Mouse (Mus musculus) C2C12 (cell line): ENCODE data around the gene Tiam1.

Source experiments
- CEBPB ChIP-seq: IDR thresholded peaks from one replicate; pipeline ENCODE4 v1.6.1; 2011; ENCODE audit warnings: low read depth, mild to moderate bottlenecking, control low read depth, moderate library complexity
- CTCF ChIP-seq: IDR thresholded peaks from one replicate; pipeline ENCODE4 v1.5.1; 2011; ENCODE audit not compliant: control insufficient read depth, insufficient read depth, insufficient read length
- MAX ChIP-seq: IDR thresholded peaks from one replicate; pipeline ENCODE4 v1.6.1; 2011; ENCODE audit warnings: mild to moderate bottlenecking, control low read depth
- MYOD1 ChIP-seq: IDR thresholded peaks from one replicate; pipeline ENCODE4 v1.6.1; 2011; ENCODE audit warnings: low read depth; ENCODE audit not compliant: control insufficient read depth, insufficient read length
- MYOG ChIP-seq: IDR thresholded peaks from one replicate; pipeline ENCODE4 v1.6.1; 2011; ENCODE audit not compliant: control insufficient read depth, insufficient read length; ENCODE audit errors: extremely low read depth
- USF1 ChIP-seq: IDR thresholded peaks from one replicate; pipeline ENCODE4 v1.6.1; 2011; ENCODE audit warnings: low read depth, mild to moderate bottlenecking, control low read depth, moderate library complexity

- TF ChIP-seq CTCF = no peak
- TF ChIP-seq CEBPB = no peak
- no peak for TF ChIP-seq MYOD1
- TF ChIP-seq USF1 = no peak
- TF ChIP-seq MYOG = no peak
- TF ChIP-seq MAX = no peak
Observed at GRCm38 (mm10) chr16:89904121-89904520, 239.4 kb downstream of the Tiam1 start.
